Mouse (Mus musculus) hindbrain, postnatal 0 days (tissue): ENCODE measurements around the gene Kng1. TPM values are rescaled to one million over a fixed set of nuclear protein-coding genes. Genes with fewer than 3 reads are reported as not detected.
"Not testable (repeated sequence)": the region's sequence is repeated elsewhere in the genome, so short reads cannot be mapped to it uniquely, and the experiment has no call there.

Experiments used
- ATAC-seq: fragments of 200-750 bp; cut with Nextera tagmentation; 2 replicates; pipeline ENCODE4 v1.8.0; 2017; ENCODE audit warnings: mild to moderate bottlenecking, moderate TSS enrichment, moderate library complexity
- DNase-seq: peaks from one replicate; pipeline ENCODE4 v3.0.0-alpha.2; 2015; ENCODE audit warnings: low spot score
- H3K27ac ChIP-seq: fragments of 300-500 bp; sonication (generic); 2 replicates; pipeline ENCODE4 v1.5.1; 2014; ENCODE audit warnings: mild to moderate bottlenecking
- H3K27me3 ChIP-seq: fragments of 300-500 bp; sonication (generic); 2 replicates; pipeline ENCODE4 v1.6.1; 2014; ENCODE audit warnings: low read length, mixed read lengths; ENCODE audit not compliant: insufficient read depth
- H3K36me3 ChIP-seq: fragments of 300-500 bp; sonication (generic); 2 replicates; pipeline ENCODE4 v1.6.1; 2014; ENCODE audit warnings: low read length, mixed read lengths; ENCODE audit not compliant: insufficient read depth
- H3K4me1 ChIP-seq: fragments of 300-500 bp; sonication (generic); 2 replicates; pipeline ENCODE4 v1.6.1; 2014; ENCODE audit warnings: antibody characterized with exemption, low read length, mixed read lengths; ENCODE audit not compliant: insufficient read depth
- H3K4me2 ChIP-seq: fragments of 300-500 bp; sonication (generic); 2 replicates; pipeline ENCODE4 v1.6.1; 2014; ENCODE audit warnings: low read depth, mild to moderate bottlenecking, low read length, moderate library complexity, mixed read lengths
- H3K4me3 ChIP-seq: fragments of 300-500 bp; sonication (generic); 2 replicates; pipeline ENCODE4 v1.5.1; 2014; ENCODE audit warnings: low read length
- H3K9ac ChIP-seq: fragments of 300-500 bp; sonication (generic); replicated peaks from 2 replicates; pipeline ENCODE4 v1.6.1; 2014; ENCODE audit warnings: mild to moderate bottlenecking, low read length, moderate library complexity, mixed read lengths
- H3K9me3 ChIP-seq: fragments of 300-500 bp; sonication (generic); 2 replicates; pipeline ENCODE4 v1.6.1; 2016; ENCODE audit warnings: low read length, mixed read lengths
- CTCF ChIP-seq: IDR thresholded peaks from 2 replicates; pipeline ENCODE4 v1.5.1; 2016; ENCODE audit warnings: antibody characterized with exemption, control low read depth, low read depth
- WGBS: fragments of 180-500 bp; shearing (Covaris S2); extraction: QIAGEN DNeasy Blood & Tissue Kit; methylation state at CpG from one replicate; pipeline ENCODE4 v1.1.7; 2014; 5-methylcytosine and 5-hydroxymethylcytosine counted together
- polyA plus RNA-seq: library from polyadenylated mRNA; unstranded; fragments of >200 nt; fragmentation: Nextera tagmentation; extraction: Ambion mirVana; gene quantifications from 2 replicates; pipeline ENCODE4 v1.2.1, GENCODE M21; 2015
- total RNA-seq: library from RNA; depleted of rRNA; stranded (reverse); fragments of >200 nt; gene quantifications from 2 replicates; pipeline ENCODE4 v1.2.3, GENCODE M21; 2014

The Kng1 gene
- total and polyA plus RNA-seq, 2 experiments from 2014 or later = 0.16 TPM; not detected in 1

DNA sequence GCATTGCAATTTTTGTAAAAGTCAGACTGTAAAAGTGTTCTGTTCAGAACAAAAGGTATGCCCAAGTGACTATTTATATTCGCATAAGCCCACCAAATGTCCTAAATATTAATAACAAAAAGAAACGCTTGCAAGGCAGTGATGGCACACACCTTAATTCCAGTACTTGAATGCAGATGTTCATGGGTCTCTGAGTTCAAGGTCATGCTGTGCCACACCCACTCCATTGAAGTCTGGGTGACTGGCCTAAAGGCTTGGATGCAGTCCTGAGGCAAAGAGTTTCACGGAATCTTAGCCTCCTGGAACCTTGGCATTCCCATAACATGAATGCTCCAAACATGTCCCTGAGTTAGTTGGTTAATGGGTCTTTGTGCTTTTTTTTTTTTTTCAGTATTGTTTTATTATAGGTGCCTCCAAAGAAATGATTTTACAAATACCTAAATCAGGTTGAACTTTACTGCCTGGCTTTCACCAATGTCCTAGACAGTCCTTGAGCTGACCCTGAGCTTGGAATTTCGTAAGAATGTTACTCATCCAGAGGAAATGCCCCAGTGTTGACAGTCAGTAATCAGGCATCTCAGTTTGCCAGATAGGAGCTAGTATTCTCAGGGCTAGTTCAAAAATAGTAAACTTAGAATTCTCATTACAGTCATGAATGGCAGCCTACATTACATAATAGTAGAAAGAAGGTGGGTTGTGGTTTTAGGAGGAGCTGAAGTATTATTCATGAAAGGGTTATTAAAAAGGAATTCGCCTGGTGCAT lies 26.8 kb upstream of the Kng1 start:
- no peaks in the 10 kb centered on the region for H3K9me3 ChIP-seq
- H3K27me3 ChIP-seq = no peaks in the 10 kb centered on the region
- TF ChIP-seq CTCF = no peak
- H3K27ac ChIP-seq = no peak overlapping the region
- no peaks in the 10 kb centered on the region for H3K4me1 ChIP-seq
- DNase-seq (no peak), ATAC-seq (no peak)
- H3K4me2 ChIP-seq = no peak overlapping the region
- H3K9ac ChIP-seq = no peak overlapping the region
- H3K36me3 ChIP-seq = no peaks in the 10 kb centered on the region
- no peak overlapping the region for H3K4me3 ChIP-seq
- WGBS = 87% methylated on average over 5 of the region's 5 CpGs

DNA sequence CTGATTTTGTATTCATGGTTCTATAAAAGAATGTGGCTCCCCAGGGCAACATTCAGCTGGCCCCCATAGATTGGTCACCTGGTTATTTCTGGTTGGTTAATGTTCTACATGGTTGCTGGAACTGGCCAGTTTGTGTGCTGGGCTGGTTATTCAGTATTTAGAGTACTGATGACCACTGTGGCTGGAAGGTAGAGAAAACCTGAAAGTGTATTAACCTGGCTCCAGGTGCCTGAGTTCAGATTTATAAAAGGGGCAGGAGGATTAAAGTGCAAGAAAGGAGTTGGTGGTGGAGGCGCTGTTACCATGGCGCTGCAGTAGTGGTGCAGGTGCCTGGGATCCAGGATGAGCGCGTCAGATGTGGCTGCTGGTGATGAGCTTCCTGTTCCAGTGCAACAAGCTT lies 24.0 kb upstream of the Kng1 start:
- TF ChIP-seq CTCF = no peak
- Histone ChIP-seq H3K4me2 (no peak overlapping the region), H3K4me3 (no peak overlapping the region), H3K9ac (no peak overlapping the region), H3K27me3 (no peaks in the 10 kb centered on the region), H3K27ac (no peak overlapping the region), H3K9me3 (no peaks in the 10 kb centered on the region), H3K36me3 (no peaks in the 10 kb centered on the region), H3K4me1 (no peaks in the 10 kb centered on the region)
- ATAC-seq = no peak
- DNase-seq = no peak
- 100% methylated on average over 4 of the region's 4 CpGs for WGBS

DNA sequence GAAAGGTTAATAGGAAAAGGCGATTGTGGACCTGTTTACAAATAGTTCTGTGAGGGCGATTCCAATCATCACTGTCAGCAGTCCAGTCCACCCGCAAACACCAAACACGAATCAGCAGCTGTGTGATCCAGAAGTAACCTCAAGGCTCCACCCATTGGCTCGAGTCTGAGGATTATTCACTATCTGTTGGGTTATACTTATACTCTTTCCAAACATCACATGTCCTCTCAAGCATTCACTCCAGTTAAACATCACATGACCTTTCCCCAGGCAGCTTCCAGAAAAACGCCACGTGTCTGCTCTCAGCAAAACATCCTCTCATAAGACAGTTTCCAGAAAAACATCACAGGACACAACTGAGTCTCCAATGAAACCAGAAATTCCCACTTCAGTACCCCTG lies 19.9 kb upstream of the Kng1 start:
- no peak for TF ChIP-seq CTCF
- WGBS = 89% methylated on average over 7 of the region's 7 CpGs

DNA sequence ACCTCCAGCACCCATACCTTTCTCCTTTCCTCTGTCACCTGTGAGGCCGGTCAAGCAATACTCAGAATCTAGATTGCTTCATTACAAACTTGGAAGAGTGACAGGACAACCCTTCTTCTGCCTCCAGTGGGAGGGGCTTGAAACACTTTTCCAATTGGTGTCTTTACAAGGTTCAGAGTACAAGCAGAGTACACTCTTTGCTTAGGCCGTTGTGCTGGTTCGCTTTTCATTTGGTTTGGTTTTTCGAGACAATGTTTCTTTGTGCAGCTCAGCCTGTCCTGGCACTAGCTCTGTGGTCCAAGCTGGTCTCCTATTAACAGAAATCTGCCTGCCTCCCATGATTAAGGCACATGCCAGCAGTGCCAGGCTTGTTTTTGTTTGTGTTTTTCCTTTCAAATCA lies 18.4 kb upstream of the Kng1 start:
- Histone ChIP-seq H3K4me3 (no peak overlapping the region), H3K27ac (no peak overlapping the region), H3K36me3 (no peaks in the 10 kb centered on the region), H3K4me2 (no peak overlapping the region), H3K9ac (no peak overlapping the region), H3K27me3 (no peaks in the 10 kb centered on the region), H3K9me3 (no peaks in the 10 kb centered on the region), H3K4me1 (no peaks in the 10 kb centered on the region)
- WGBS = 76% methylated on average over 4 of the region's 4 CpGs
- ATAC-seq (no peak), DNase-seq (no peak)
- no peak for TF ChIP-seq CTCF

More for the DNA sequence above, 19.9 kb upstream of the Kng1 start:
- no peaks in the 10 kb centered on the region for H3K27me3 ChIP-seq
- ATAC-seq = no peak
- H3K4me2 ChIP-seq = no peak overlapping the region
- H3K4me1 ChIP-seq = no peaks in the 10 kb centered on the region
- H3K36me3 ChIP-seq = no peaks in the 10 kb centered on the region
- H3K9ac ChIP-seq = no peak overlapping the region
- no peak for DNase-seq
- no peaks in the 10 kb centered on the region for H3K9me3 ChIP-seq
- no peak overlapping the region for H3K27ac ChIP-seq
- H3K4me3 ChIP-seq = no peak overlapping the region

DNA sequence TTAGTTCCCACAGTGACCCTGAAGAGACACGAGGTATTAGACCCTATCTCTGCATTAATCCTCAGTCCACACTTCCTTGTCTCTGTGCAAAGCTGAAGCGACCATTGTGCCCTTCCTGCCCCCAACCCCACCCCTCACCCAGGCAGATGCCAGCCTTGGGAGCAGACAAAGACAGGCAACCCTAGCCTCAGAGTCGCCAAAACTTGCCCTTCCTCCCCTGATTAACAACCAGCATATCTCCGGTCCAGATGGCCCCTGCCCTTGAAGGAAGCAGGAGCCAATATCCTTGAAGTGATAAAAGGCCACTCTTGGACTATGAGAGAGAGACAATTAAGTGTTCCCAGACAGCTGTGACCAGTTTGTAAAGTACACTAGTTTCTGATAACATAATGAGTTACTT lies 16.8 kb upstream of the Kng1 start:
- 67% methylated on average over 4 of the region's 4 CpGs for WGBS
- DNase-seq (no peak), ATAC-seq (no peak)
- Histone ChIP-seq H3K4me2 (no peak overlapping the region), H3K27ac (no peak overlapping the region), H3K9me3 (no peaks in the 10 kb centered on the region), H3K27me3 (no peaks in the 10 kb centered on the region), H3K36me3 (no peaks in the 10 kb centered on the region), H3K9ac (no peak overlapping the region), H3K4me3 (no peak overlapping the region), H3K4me1 (no peaks in the 10 kb centered on the region)
- no peak for TF ChIP-seq CTCF

GRCm38 (mm10) chr16:23046319-23046718 lies 11.3 kb upstream of the Kng1 start:
- Histone ChIP-seq H3K4me3 (no peak overlapping the region), H3K4me1 (no peaks in the 10 kb centered on the region), H3K27ac (no peak overlapping the region), H3K4me2 (no peak overlapping the region), H3K9me3 (no peaks in the 10 kb centered on the region), H3K9ac (no peak overlapping the region), H3K36me3 (no peaks in the 10 kb centered on the region), H3K27me3 (no peaks in the 10 kb centered on the region)
- DNase-seq (peak; percentile 76), ATAC-seq (peak; percentile 32; the same call in 1 of the 2 replicates)
- peak; percentile 71 for TF ChIP-seq CTCF
- 62% methylated on average over 5 of the region's 5 CpGs for WGBS

- H3K4me3 ChIP-seq, H3K9ac ChIP-seq, H3K36me3 ChIP-seq, H3K4me2 ChIP-seq, ATAC-seq, H3K9me3 ChIP-seq, DNase-seq, H3K4me1 ChIP-seq, H3K27me3 ChIP-seq, H3K27ac ChIP-seq: not testable (repeated sequence)
- WGBS = 71% methylated on average over 4 of the region's 4 CpGs
Measured at GRCm38 (mm10) chr16:23059630-23060029, 2.0 kb downstream of the Kng1 start.

GRCm38 (mm10) chr16:23060781-23061325 lies 3.2 kb downstream of the Kng1 start:
- H3K4me2 ChIP-seq, H3K27me3 ChIP-seq, ATAC-seq, H3K4me1 ChIP-seq, H3K9ac ChIP-seq, H3K36me3 ChIP-seq, H3K27ac ChIP-seq, H3K4me3 ChIP-seq, DNase-seq, H3K9me3 ChIP-seq: not testable (repeated sequence)
- 75% methylated on average over 5 of the region's 5 CpGs for WGBS

GRCm38 (mm10) chr16:23077516-23077915 lies 19.9 kb downstream of the Kng1 start:
- not testable (repeated sequence) for DNase-seq, H3K27ac ChIP-seq, H3K4me1 ChIP-seq, H3K9me3 ChIP-seq, H3K9ac ChIP-seq, ATAC-seq, H3K36me3 ChIP-seq, H3K4me2 ChIP-seq, H3K4me3 ChIP-seq, H3K27me3 ChIP-seq
- 80% methylated on average over 6 of the region's 6 CpGs for WGBS

GRCm38 (mm10) chr16:23087159-23087558 lies 29.5 kb downstream of the Kng1 start:
- H3K27me3 ChIP-seq, H3K9me3 ChIP-seq, H3K4me1 ChIP-seq, ATAC-seq, H3K27ac ChIP-seq, H3K4me2 ChIP-seq, H3K4me3 ChIP-seq, H3K36me3 ChIP-seq, H3K9ac ChIP-seq, DNase-seq: not testable (repeated sequence)
- 71% methylated on average over 8 of the region's 8 CpGs for WGBS
